Mouse (Mus musculus): Measurements from ENCODE around the gene Cep290.

Gene Cep290

GRCm38 (mm10) chr10:100590323-100590722, 103.0 kb downstream of the Cep290 start, which contains the start of the genes 4930430F08Rik and 1700017N19Rik:
4930430F08Rik (minus strand) TSS chr10:100590423.
1700017N19Rik (plus strand) TSS chr10:100590484.
- no peak for DNase-seq (ENCODE audit: low spot score)

GRCm38 (mm10) chr10:100598339-100598738, 111.0 kb downstream of the Cep290 start:
- DNase-seq (ENCODE audit: low spot score) = no peak

- no peak for DNase-seq (ENCODE audit: low spot score)
Measured at GRCm38 (mm10) chr10:100603511-100603910, 116.2 kb downstream of the Cep290 start.

- DNase-seq (ENCODE audit: low spot score) = no peak
Measured at GRCm38 (mm10) chr10:100604254-100604653, 116.9 kb downstream of the Cep290 start.

- no peak for DNase-seq (ENCODE audit: low spot score)
Measured at GRCm38 (mm10) chr10:100617233-100617903, 130.0 kb downstream of the Cep290 start.

GRCm38 (mm10) chr10:100619474-100619873, 132.1 kb downstream of the Cep290 start:
- DNase-seq (ENCODE audit: low spot score) = no peak

- no peak for DNase-seq (ENCODE audit: low spot score)
Measured at GRCm38 (mm10) chr10:100620040-100620439, 132.7 kb downstream of the Cep290 start.

GRCm38 (mm10) chr10:100622494-100622893, 135.1 kb downstream of the Cep290 start:
- DNase-seq (ENCODE audit: low spot score) = no peak
